Mouse (Mus musculus): Measurements from ENCODE around the gene Map3k12. TPM values are rescaled to one million over a fixed set of nuclear protein-coding genes. Genes with fewer than 3 reads are reported as not detected.

Map3k12 gene
- total and polyA plus RNA-seq, 2 experiments from 2014 or later, result 41.2 to 86.1 TPM

DNA sequence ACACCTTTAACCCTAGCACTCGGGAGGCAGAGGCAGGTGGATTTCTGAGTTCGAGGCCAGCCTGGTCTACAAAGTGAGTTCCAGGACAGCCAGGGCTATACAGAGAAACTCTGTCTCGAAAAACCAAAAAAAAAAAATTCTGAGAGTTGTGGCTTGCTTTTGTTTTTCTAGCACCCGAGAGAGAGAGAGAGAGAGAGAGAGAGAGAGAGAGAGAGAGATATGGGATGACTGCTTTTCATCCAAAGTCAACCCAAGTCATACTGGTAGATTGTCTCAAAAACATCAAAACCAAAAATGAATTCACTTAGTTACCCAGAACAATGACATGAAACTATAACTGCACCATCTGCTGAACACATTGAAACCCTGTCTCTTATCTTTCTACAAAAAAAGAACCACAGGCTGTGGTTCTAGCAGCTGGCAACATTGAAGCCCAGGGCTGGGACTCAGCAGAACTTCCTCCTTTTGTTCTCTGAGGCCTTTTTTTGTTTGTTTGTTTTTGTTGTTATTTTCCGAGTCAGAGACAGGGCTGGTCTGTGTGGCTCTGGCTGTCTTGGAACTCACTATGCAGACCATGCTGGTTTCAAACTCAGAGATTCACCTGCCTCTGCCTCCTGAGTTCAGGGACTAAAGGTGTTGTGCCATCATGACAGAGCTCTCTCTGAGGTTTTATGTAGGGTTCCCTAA, 58.7 kb downstream of the Map3k12 start:
- Histone ChIP-seq H3K27me3 (ENCODE audit: insufficient read depth, low read length) (no peaks in the 10 kb centered on the region), H3K4me2 (ENCODE audit: low read depth, low read length) (peak overlapping the region; percentile 74), H3K4me3 (ENCODE audit: low read length) (peak overlapping the region; percentile 46), H3K9ac (replicated peaks; ENCODE audit: low read length) (peak overlapping the region; percentile 48; the same call in 1 of the 2 replicates), H3K4me1 (ENCODE audit: insufficient read depth, low read length) (no peaks in the 10 kb centered on the region), H3K36me3 (ENCODE audit: insufficient read depth, low read length) (no peaks in the 10 kb centered on the region; the same call in 1 of the 2 replicates), H3K27ac (no peak overlapping the region), H3K9me3 (ENCODE audit: low read length) (no peaks in the 10 kb centered on the region)
- TF ChIP-seq CTCF (IDR thresholded peaks at IDR 0.05; ENCODE audit: low read depth), result no peak
- DNase-seq (ENCODE audit: low spot score) (no peak), ATAC-seq (no peak)
- 72% methylated on average over 5 of the region's 5 CpGs for WGBS

DNA sequence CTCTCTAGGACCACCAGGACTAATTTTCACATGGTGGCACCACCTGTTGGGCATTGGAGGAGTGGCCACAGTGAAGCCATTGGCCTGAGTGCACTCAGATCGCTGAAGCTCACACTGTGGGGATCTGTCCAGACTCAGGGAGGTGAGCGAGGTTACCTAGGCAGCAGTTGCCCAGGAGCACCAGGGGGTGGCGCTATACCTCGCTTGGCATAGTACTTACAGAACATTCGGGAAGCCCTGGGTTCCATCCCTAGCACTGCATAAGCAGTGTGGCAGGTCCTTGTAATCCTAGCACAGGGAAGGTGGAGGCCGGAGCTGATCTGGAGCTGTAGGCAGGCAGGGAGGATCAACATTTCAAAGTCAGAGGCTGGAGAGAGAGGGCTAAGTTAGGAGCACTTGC, 60.9 kb downstream of the Map3k12 start:
- H3K27ac ChIP-seq, result no peak overlapping the region
- TF ChIP-seq CTCF (IDR thresholded peaks at IDR 0.05; ENCODE audit: low read depth), result peak; percentile 49
- no peaks in the 10 kb centered on the region for H3K4me1 ChIP-seq (ENCODE audit: insufficient read depth, low read length)
- no peak overlapping the region for H3K4me3 ChIP-seq (ENCODE audit: low read length)
- H3K36me3 ChIP-seq (ENCODE audit: insufficient read depth, low read length), result no peaks in the 10 kb centered on the region
- DNase-seq (ENCODE audit: low spot score) (peak; percentile 14), ATAC-seq (no peak)
- WGBS, result 41% methylated on average over 6 of the region's 6 CpGs
- H3K27me3 ChIP-seq (ENCODE audit: insufficient read depth, low read length), result no peaks in the 10 kb centered on the region
- no peaks in the 10 kb centered on the region for H3K9me3 ChIP-seq (ENCODE audit: low read length)
- H3K4me2 ChIP-seq (ENCODE audit: low read depth, low read length), result no peak overlapping the region
- no peak overlapping the region for H3K9ac ChIP-seq (replicated peaks; ENCODE audit: low read length)

GRCm38 (mm10) chr15:102451666-102452430, 65.0 kb downstream of the Map3k12 start:
- no peak for ATAC-seq
- no peak overlapping the region for H3K4me2 ChIP-seq (ENCODE audit: low read depth, low read length)
- H3K27ac ChIP-seq, result no peak overlapping the region
- H3K27me3 ChIP-seq (ENCODE audit: insufficient read depth, low read length), result no peaks in the 10 kb centered on the region
- no peak for DNase-seq (ENCODE audit: low spot score)
- no peaks in the 10 kb centered on the region for H3K4me1 ChIP-seq (ENCODE audit: insufficient read depth, low read length)
- 78% methylated on average over 26 of the region's 26 CpGs for whole genome bisulfite sequencing
- no peaks in the 10 kb centered on the region for H3K36me3 ChIP-seq (ENCODE audit: insufficient read depth, low read length)
- H3K9ac ChIP-seq (replicated peaks; ENCODE audit: low read length), result no peak overlapping the region
- TF ChIP-seq CTCF (IDR thresholded peaks at IDR 0.05; ENCODE audit: low read depth), result no peak
- no peaks in the 10 kb centered on the region for H3K9me3 ChIP-seq (ENCODE audit: low read length)
- H3K4me3 ChIP-seq (ENCODE audit: low read length), result no peak overlapping the region

- no peak overlapping the region for H3K27ac ChIP-seq
- H3K4me3 ChIP-seq (ENCODE audit: low read length), result no peak overlapping the region
- 32% methylated on average over 7 of the region's 7 CpGs for WGBS
- H3K9ac ChIP-seq (replicated peaks; ENCODE audit: low read length), result no peak overlapping the region
- no peak for TF ChIP-seq CTCF (IDR thresholded peaks at IDR 0.05; ENCODE audit: low read depth)
- no peak for ATAC-seq
- DNase-seq (ENCODE audit: low spot score), result no peak
- no peaks in the 10 kb centered on the region for H3K4me1 ChIP-seq (ENCODE audit: insufficient read depth, low read length)
- H3K9me3 ChIP-seq (ENCODE audit: low read length), result no peaks in the 10 kb centered on the region
- no peaks in the 10 kb centered on the region for H3K36me3 ChIP-seq (ENCODE audit: insufficient read depth, low read length)
- H3K4me2 ChIP-seq (ENCODE audit: low read depth, low read length), result no peak overlapping the region
- no peaks in the 10 kb centered on the region for H3K27me3 ChIP-seq (ENCODE audit: insufficient read depth, low read length)
Observed at GRCm38 (mm10) chr15:102450928-102451327, 65.9 kb downstream of the Map3k12 start.

DNA sequence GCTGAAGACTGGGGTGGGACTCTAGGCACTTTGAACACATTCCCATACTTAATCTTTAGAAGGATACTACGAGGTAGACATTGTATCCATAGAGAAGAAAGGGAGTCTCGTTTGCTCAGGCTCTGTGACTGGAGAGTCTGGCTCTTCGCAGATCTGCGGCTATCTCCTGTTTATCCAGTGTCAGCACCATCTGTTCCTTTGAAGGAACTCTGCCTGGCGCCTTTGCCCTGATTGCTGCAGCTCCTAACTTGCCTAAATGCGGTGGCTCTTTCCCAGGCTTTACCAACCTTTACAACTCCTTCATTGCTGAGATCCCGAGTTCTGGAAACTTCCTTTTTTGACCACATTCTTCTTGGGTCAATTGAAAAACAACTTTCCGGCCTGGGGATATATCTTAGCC, 67.5 kb downstream of the Map3k12 start:
- no peak overlapping the region for H3K9ac ChIP-seq (replicated peaks; ENCODE audit: low read length)
- ATAC-seq (no peak), DNase-seq (ENCODE audit: low spot score) (no peak)
- no peak overlapping the region for H3K27ac ChIP-seq
- no peak overlapping the region for H3K4me3 ChIP-seq (ENCODE audit: low read length)
- H3K4me2 ChIP-seq (ENCODE audit: low read depth, low read length), result no peak overlapping the region
- no peaks in the 10 kb centered on the region for H3K4me1 ChIP-seq (ENCODE audit: insufficient read depth, low read length)
- H3K27me3 ChIP-seq (ENCODE audit: insufficient read depth, low read length), result no peaks in the 10 kb centered on the region
- no peaks in the 10 kb centered on the region for H3K9me3 ChIP-seq (ENCODE audit: low read length)
- TF ChIP-seq CTCF (IDR thresholded peaks at IDR 0.05; ENCODE audit: low read depth), result no peak
- H3K36me3 ChIP-seq (ENCODE audit: insufficient read depth, low read length), result no peaks in the 10 kb centered on the region
- 72% methylated on average over 8 of the region's 8 CpGs for WGBS

Other genes starting within 250 kb of the Map3k12 start
- gene Gm9918, start 246.5 kb downstream of the Map3k12 start, total RNA-seq (2014; rRNA removed), result not detected in 2 replicates
- 0.06 TPM in 1 of 2 replicates, not detected in the other for gene Gm9918, start 246.5 kb downstream of the Map3k12 start, polyA plus RNA-seq (2015; fragmentation: Nextera tagmentation; extraction: Ambion mirVana)
- gene Mfsd5, start 237.6 kb downstream of the Map3k12 start, total RNA-seq (2014; rRNA removed), result 50.7 and 52.3 TPM in 2 replicates
- gene Mfsd5, start 237.6 kb downstream of the Map3k12 start, polyA plus RNA-seq (2015; fragmentation: Nextera tagmentation; extraction: Ambion mirVana), result 67.9 and 68.3 TPM in 2 replicates
- 5.3 and 7.3 TPM in 2 replicates for gene Espl1, start 220.8 kb downstream of the Map3k12 start, total RNA-seq (2014; rRNA removed)
- 2.3 and 3.8 TPM in 2 replicates for gene Espl1, start 220.8 kb downstream of the Map3k12 start, polyA plus RNA-seq (2015; fragmentation: Nextera tagmentation; extraction: Ambion mirVana)
- gene Pfdn5, start 190.9 kb downstream of the Map3k12 start, total RNA-seq (2014; rRNA removed), result 119 and 139 TPM in 2 replicates
- gene Pfdn5, start 190.9 kb downstream of the Map3k12 start, polyA plus RNA-seq (2015; fragmentation: Nextera tagmentation; extraction: Ambion mirVana), result 531 and 540 TPM in 2 replicates
- 56.5 and 58.0 TPM in 2 replicates for gene Myg1, start 185.4 kb downstream of the Map3k12 start, total RNA-seq (2014; rRNA removed)
- 78.8 and 79.8 TPM in 2 replicates for gene Myg1, start 185.4 kb downstream of the Map3k12 start, polyA plus RNA-seq (2015; fragmentation: Nextera tagmentation; extraction: Ambion mirVana)
- gene Aaas, start 166.3 kb downstream of the Map3k12 start, total RNA-seq (2014; rRNA removed), result 19.4 and 25.4 TPM in 2 replicates
- gene Aaas, start 166.3 kb downstream of the Map3k12 start, polyA plus RNA-seq (2015; fragmentation: Nextera tagmentation; extraction: Ambion mirVana), result 31.4 and 36.4 TPM in 2 replicates
- 0.11 and 0.31 TPM in 2 replicates for gene Sp7, start 149.9 kb downstream of the Map3k12 start, total RNA-seq (2014; rRNA removed)
- 0.38 and 0.40 TPM in 2 replicates for gene Sp7, start 149.9 kb downstream of the Map3k12 start, polyA plus RNA-seq (2015; fragmentation: Nextera tagmentation; extraction: Ambion mirVana)
- gene Sp1, start 110.9 kb downstream of the Map3k12 start, total RNA-seq (2014; rRNA removed), result 24.7 and 26.0 TPM in 2 replicates
- gene Sp1, start 110.9 kb downstream of the Map3k12 start, polyA plus RNA-seq (2015; fragmentation: Nextera tagmentation; extraction: Ambion mirVana), result 3.0 and 3.5 TPM in 2 replicates
- gene Amhr2, start 71.7 kb downstream of the Map3k12 start, total RNA-seq (2014; rRNA removed), result 0.16 TPM in 1 of 2 replicates, not detected in the other
- 0.36 and 0.62 TPM in 2 replicates for gene Amhr2, start 71.7 kb downstream of the Map3k12 start, polyA plus RNA-seq (2015; fragmentation: Nextera tagmentation; extraction: Ambion mirVana)
- 27.4 and 28.0 TPM in 2 replicates for gene Prr13, start 58.0 kb downstream of the Map3k12 start, total RNA-seq (2014; rRNA removed)
- 90.4 and 95.1 TPM in 2 replicates for gene Prr13, start 58.0 kb downstream of the Map3k12 start, polyA plus RNA-seq (2015; fragmentation: Nextera tagmentation; extraction: Ambion mirVana)
- gene Pcbp2, start 46.5 kb downstream of the Map3k12 start, total RNA-seq (2014; rRNA removed), result 151 and 157 TPM in 2 replicates
- gene Pcbp2, start 46.5 kb downstream of the Map3k12 start, polyA plus RNA-seq (2015; fragmentation: Nextera tagmentation; extraction: Ambion mirVana), result 104 TPM in 2 replicates
- gene Gm10337, start 13.3 kb downstream of the Map3k12 start, total RNA-seq (2014; rRNA removed), result not detected in 2 replicates
- gene Gm10337, start 13.3 kb downstream of the Map3k12 start, polyA plus RNA-seq (2015; fragmentation: Nextera tagmentation; extraction: Ambion mirVana), result 2.7 and 7.3 TPM in 2 replicates
- 69.9 and 91.1 TPM in 2 replicates for gene Tarbp2, start 1.1 kb upstream of the Map3k12 start, total RNA-seq (2014; rRNA removed)
- 97.2 and 99.5 TPM in 2 replicates for gene Tarbp2, start 1.1 kb upstream of the Map3k12 start, polyA plus RNA-seq (2015; fragmentation: Nextera tagmentation; extraction: Ambion mirVana)
- gene Npff, start 7.9 kb upstream of the Map3k12 start, total RNA-seq (2014; rRNA removed), result 4.6 and 13.9 TPM in 2 replicates
- gene Npff, start 7.9 kb upstream of the Map3k12 start, polyA plus RNA-seq (2015; fragmentation: Nextera tagmentation; extraction: Ambion mirVana), result 3.1 and 5.4 TPM in 2 replicates
- not detected in 2 replicates for gene Gm28047, start 108.0 kb upstream of the Map3k12 start, total RNA-seq (2014; rRNA removed)
- 1.1 TPM in 1 of 2 replicates, not detected in the other for gene Gm28047, start 108.0 kb upstream of the Map3k12 start, polyA plus RNA-seq (2015; fragmentation: Nextera tagmentation; extraction: Ambion mirVana)
- gene Atf7, start 108.4 kb upstream of the Map3k12 start, total RNA-seq (2014; rRNA removed), result 8.6 and 15.0 TPM in 2 replicates
- gene Atf7, start 108.4 kb upstream of the Map3k12 start, polyA plus RNA-seq (2015; fragmentation: Nextera tagmentation; extraction: Ambion mirVana), result 12.5 and 13.5 TPM in 2 replicates
- 148 and 610 TPM in 2 replicates for gene Atp5g2, start 155.3 kb upstream of the Map3k12 start, total RNA-seq (2014; rRNA removed)
- gene Atp5g2, start 155.3 kb upstream of the Map3k12 start, polyA plus RNA-seq (2015; fragmentation: Nextera tagmentation; extraction: Ambion mirVana), result 60.5 and 66.5 TPM in 2 replicates
- gene Calcoco1, start 205.1 kb upstream of the Map3k12 start, total RNA-seq (2014; rRNA removed), result 26.6 and 32.4 TPM in 2 replicates
- 29.8 and 30.3 TPM in 2 replicates for gene Calcoco1, start 205.1 kb upstream of the Map3k12 start, polyA plus RNA-seq (2015; fragmentation: Nextera tagmentation; extraction: Ambion mirVana)